Mouse (Mus musculus): ENCODE results near the gene Gm21969.

Gm21969 gene

DNA sequence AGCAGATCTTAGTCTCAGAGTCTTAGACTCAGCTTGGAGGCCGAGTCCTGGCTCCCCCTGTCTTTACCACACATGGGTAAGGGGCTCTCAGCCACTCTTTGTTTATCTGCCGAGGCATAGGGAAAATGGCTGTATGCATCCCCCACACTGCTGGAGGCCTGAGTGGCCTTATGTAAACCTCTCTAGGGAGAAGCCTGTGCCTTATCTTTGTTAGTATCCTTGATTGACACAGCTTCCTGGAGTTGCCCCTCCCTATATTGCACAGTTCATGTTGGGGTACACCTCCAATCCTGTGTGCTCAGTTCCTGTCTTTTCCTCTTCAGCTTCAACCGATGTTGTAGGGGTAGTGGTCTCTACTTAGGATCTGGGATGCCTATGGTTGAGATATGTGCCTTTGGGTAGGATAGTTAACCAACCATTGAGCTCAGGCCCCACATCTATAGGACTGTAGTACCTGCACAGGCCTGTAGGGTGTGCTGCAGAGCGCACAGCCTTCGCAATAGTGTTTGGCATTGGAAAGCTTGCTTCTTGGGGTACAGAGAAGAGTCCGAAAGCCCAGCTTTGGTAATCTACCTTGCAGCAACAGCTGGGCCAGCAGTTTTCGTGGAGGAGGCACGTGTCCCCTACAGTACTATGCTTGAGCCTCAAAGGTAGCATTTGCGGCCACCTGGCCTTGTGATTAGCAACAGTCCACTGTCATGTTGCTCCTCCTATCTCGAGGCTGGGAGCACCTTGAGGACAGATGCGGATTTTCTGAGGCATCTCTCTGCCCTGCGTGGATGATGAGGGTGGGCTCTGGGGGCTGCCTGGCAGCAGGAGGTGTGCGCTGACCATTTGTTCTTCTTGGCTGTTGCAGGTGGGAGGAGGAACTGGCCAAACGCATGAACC, at the start of gene Gm21969:
Gm21969 (plus strand) TSS at position 830 of the 888 bp plus-strand sequence.
- no peak for DNase-seq (ENCODE audit: inconsistent ontology term)

DNA sequence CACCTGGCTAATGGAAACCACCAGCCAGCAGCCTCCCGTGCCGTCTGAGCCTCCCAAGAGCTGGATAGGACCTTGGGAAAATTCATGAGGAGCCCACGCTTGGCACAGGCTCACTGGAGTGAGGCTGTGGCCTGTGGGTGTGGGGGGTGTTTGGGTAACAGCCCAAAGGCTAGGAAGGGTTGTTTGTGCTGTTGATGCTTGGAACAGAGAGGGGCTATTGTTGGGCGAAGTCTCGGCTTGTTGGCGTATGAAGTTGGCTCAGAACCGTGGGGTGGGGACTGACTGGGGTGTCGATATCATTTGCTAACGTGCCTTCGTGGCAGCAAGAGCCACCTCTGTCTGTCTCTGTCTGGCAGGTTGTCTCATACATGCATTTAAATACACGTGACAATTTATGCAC, 47.8 kb upstream of the Gm21969 start:
- peak; percentile 17 for DNase-seq (ENCODE audit: inconsistent ontology term)

DNA sequence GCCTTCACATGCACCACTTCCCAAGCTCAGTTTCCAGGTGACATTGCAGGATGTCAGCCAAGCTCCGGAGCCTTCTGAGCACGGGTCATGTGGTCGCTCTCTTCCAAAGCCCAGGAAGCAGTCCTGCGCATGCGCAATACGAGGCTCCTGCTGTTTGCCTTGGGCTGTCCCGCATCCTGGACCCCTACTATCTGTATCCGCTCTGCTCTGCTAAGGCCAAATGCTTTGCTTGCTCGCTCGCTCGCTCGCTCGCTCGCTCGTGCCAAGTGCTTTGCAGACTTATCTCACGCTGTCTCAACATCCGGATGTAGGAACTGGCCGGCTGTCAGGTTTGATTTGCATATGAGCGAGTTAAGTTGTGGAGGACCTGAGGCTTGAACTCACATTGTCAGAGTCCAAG, 47.0 kb upstream of the Gm21969 start:
- DNase-seq (ENCODE audit: inconsistent ontology term) = no peak

DNA sequence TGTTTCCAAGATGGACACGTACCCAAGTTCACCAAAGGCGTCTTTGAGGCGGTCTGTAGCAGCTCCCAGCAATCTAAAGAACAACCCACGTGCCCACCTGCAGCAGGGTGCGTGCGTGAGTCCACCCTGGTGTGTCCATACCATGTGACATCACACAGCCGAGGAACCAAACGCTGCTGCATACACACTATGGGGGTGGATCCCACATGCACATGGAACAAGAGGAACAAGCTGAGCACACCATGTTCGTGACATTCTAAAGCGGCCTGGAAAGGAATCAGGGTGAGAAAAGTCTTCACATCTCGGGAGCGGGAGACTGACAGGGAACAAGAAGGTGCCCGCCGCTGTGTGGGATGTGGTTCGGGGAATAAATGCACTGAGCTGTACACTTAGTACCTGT, 34.6 kb upstream of the Gm21969 start:
- DNase-seq (ENCODE audit: inconsistent ontology term) = no peak

DNA sequence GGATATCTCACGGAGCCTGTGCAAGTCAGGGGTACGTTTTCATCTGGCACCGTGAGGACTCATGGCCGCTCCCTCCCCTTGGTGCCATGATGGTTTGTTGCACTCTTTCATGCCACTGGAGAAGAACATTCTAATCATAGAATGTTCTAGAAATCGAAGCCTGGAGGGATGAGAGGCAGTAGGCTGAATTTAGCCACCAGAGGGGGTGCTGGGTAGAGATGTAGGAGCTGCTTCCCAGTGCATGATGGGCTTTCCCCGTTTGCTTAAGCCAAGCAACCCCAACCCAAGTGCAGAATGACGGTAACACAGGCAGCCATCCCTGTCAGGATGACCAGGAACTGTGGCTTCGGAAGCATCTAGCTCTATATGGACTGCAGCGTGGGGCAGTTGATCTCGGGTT, 32.2 kb upstream of the Gm21969 start:
- no peak for DNase-seq (ENCODE audit: inconsistent ontology term)

DNA sequence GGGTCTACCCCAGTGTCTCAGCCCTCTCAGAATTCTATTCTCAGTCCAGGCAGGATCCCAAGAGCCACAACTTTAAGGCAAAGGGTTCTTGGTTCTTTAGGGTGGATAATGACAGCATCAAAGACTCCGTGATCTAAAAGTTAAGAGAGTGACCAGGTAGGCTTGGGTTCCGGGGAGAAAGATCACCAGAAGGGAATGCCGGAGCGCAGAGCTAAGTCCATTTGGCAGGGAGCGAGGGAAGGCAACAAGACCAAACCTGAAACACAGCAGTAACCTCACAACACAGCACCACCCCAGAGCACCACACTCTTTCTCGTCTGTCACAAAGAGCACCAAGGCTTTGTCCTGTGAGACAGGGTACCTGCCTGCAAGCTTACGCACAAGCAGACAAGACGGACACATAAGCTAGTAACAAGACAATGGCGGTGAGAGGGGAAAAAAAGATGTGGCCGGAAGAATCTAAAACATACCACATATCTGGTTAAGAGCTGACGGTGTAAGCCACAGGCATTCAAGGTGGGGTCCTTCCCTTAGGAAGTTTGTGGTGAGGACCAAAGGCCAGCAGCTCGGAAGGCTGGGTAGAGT, 30.0 kb upstream of the Gm21969 start:
- no peak for DNase-seq (ENCODE audit: inconsistent ontology term)

DNA sequence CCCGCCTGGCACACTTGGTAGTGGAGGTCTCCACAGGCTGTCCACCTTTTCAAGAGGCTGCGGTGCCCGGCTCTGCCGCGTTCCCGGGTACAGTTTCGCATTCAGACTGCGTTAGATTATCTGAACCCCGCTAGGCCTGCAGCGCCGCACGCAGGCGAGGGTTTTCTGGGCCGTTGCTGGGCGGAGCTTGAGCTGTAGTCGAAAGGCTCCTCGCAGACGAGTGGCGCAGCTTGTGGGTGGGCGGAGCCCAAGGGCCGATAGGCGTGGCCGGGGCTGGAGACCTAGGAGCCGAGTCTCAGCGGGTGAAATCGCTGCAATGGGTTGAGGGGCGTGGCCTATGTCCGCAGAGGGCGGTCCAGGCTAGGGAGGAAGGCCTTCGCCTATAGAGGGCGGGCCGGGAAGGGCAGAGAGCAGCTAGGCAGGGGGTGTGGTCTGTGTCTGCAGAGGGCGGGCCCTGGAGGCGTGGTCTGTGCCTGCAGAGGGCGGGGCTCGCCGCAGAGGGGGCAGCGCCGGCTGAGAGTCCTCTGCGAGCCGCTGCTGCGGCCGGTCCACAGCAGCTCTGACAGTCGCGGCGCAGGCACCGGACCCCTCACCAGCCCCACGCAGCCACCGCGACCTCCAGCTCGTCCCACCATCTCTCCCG, 28.7 kb upstream of the Gm21969 start:
- DNase-seq (ENCODE audit: inconsistent ontology term) = peak; percentile 100

DNA sequence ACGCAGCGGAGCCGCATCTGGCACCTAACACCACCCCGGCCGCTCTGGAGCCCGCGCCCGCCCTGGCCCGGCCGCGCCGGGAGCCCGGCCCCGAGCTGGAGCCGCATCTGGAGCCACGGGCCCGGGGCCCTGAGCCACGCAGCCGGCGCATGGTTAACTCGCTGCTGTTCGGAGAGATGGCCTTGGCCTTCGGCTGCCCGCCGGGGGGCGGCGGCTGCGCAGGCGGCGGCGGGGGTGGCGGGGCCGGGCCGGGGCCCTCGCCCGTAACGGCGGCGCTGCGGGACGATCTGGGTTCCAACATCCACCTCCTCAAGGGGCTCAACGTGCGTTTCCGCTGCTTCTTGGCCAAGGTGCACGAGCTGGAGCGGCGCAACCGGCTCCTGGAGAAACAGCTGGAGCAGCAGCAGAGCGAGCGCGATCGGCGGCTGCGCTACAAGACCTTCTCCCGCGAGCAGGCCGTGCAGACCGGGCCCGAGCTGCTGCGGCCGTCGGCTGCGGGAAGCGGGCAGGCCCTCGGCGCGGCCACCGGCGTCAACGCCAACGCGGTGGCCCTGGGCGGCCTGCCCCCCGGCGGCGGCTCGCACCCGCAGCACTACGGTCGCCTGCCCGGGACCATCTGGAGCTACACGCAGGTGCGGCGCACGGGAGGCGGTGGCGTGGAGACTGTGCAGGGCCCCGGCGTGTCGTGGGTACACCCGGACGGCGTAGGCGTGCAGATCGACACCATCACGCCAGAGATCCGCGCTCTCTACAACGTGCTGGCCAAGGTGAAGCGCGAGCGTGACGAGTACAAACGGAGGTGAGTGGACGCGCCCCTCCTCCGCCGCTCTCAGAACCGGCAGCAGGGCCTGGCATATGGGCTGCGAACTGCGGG, 27.9 kb upstream of the Gm21969 start:
- DNase-seq (ENCODE audit: inconsistent ontology term) = no peak

DNA sequence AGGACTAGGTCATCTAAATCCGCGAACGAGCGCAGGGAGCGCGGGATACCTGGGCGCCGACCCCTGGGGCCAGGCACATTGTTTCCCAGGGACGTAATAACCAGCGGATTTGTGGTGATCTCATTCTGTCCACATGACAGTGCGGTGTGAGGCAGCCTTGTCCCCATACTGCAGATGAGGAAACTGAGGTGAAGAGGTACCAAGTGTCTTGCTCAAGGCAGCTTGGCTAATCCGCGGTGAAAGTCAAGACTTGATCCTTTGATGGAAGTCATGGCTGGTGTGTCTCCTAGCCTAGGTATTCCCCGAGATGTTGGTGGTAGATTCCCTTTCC, 27.3 kb upstream of the Gm21969 start:
- no peak for DNase-seq (ENCODE audit: inconsistent ontology term)

DNA sequence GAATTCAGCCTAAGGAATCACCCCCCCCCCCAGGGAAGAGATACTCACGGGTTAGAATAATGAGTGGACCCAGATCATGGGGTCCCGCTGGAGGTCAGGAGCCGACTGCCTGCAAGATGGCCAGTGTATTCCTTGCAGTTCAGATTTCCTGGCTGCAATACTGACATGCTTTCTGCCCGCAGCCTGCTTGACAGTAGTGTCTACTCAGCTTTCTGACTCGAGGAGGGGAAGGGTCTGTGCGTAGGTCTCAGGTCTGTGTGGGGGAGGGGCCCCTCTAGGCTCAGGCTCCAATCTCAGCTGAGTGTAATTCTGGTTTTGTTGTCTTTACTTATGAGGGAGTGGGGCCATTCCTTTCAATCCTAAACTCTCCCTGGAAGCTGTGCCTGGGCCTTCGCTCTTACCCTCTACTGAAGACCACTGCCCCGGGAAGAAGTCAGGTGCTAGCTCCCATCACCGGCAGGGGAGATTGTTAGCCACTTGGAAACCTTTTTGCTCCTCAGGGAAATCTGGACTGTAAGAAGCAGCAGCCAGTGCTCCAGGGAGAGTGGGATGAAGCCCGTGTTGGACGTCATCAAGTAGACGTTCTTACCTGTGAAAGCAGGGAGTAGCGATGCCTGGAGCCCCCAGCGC, 26.6 kb upstream of the Gm21969 start:
- DNase-seq (ENCODE audit: inconsistent ontology term) = no peak

DNA sequence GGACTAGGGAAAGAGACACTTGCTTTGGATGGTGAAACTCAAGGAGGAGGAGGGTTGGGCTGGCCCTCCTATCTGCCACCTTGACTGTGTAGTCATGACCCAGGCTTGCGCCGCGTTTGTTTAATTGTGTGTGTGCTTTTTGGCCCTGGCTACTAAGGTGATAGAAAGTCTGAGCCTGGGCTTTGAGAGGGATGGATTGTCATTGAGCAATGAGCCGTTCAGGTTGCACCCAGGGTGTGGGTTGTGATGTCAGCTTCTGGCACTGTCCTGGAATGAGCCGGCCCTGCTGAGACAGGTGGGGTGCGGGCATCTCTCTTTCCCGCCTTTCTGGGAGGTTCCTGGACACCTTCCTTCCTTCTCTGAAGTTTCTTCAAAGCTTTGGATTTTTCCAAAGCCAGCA, 26.0 kb upstream of the Gm21969 start:
- DNase-seq (ENCODE audit: inconsistent ontology term) = no peak

DNA sequence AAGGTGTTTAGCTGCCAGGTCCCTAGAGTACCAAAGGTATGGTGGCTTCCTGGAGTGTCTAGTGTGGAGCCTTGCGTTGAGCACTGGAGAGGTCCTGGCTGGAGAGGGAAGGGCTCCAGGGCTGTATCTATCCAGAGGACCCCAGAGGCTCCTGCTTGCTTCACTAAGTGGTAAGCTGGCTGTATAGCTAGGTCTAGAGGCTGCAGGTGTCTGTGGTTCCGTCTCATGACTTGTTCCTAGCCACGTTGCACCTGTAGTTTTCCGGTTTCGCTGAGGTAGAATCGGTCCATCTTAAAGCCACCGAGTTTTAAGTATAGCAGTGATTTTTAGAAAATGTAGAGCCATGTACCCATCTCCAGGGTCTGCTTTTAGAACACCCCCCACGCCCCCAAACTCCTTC, 24.6 kb upstream of the Gm21969 start:
- no peak for DNase-seq (ENCODE audit: inconsistent ontology term)

DNA sequence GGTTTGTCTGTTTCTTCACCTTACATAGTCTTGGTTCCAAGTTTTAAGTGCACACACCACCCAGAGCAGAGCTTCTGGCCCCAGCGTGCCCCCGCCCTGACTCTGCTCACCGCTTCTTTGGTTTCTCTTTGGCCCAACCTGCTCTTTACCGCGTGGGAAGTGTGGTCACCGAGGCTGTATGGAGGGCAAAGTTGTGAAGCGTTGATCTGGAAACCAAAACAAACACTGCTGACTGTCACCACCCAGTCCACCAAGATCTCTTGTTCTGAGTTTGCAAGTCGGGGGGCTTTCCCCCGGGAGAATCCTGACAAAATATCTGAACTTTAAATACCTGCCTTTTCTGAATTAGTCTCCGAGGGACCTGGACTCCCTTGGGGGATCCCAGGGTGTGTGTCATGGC, 24.0 kb upstream of the Gm21969 start:
- no peak for DNase-seq (ENCODE audit: inconsistent ontology term)

DNA sequence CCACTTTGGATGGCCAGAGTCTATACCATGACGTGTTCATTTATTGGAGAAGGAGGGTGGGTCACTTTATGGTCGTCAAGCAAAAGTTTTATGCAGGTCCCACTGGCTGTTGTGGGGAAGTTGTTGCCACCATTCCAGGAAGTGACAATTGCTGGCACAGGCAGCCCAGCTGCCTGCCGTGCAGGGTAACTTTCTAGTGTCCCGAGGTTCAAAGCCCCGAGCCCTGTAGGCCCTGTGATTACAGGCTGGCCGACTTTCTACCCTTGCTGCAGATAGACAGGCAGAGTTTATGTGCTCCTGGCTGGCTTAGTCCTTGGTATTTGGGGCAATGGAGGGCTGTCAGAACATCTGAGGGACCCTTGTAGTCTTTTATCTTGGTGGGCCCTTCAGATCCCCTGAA, 23.5 kb upstream of the Gm21969 start:
- DNase-seq (ENCODE audit: inconsistent ontology term) = no peak

DNA sequence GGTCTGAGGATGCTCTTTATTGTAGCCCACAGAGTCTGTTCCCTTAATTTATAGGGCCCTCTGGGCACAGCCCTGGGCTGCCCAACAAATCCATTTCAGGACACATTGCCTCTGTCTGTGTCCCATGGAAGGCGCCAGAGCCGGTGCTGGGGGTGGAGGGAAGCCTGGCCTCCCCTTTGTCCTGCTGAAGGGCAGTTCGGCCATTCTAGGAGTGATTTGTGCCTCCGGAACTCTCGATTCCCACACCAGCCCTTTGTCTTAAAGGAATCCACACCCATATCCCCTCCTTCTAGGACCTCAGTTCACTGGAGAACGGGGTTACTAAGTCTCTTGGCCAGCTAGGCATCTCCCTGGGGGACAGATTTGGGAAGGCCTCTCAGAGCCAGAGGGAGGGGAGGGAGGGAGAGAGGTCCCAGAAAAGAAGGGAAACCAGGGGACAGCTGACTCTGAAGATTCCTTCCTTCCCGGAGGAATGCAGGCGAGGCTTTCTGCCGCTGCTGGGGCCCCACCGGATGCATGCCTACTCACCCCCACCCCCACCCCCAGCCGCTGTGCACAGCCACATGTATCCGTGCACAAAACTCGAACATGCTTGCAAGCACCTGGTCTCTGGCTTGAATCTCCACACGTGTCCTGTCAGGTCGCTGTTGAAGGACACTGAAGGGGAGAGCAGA, 22.2 kb upstream of the Gm21969 start:
- peak; percentile 86 for DNase-seq (ENCODE audit: inconsistent ontology term)

DNA sequence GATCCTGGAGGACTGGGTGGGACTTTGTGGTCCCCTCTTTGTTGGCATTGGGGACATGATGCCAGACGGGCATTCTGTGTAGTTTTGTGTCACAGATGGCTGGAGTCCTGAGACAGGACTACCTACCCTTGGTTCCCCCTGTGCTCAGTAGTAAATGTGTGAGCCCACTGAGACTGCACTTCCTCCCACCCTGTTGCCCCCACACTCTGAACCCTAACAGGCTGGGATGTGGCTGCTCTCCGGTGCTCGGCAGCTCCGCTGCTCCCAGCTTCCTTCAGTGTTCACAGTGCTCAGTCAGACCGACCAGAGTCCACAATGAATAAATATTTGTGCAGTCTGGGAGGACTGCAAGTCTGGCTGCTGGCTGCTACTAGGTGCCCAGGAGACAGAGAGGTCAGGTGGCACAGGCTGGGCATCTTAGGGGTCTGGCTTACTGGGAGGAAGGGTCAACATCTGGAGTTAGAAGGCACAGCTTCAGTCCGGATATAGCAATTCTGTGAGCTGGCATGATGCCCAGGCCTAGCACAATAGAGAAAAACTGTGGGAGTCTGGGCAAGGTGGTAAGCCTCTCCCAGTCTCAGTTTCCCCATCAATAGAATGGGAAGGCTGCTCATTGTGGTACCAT, 21.4 kb upstream of the Gm21969 start:
- DNase-seq (ENCODE audit: inconsistent ontology term) = no peak

DNA sequence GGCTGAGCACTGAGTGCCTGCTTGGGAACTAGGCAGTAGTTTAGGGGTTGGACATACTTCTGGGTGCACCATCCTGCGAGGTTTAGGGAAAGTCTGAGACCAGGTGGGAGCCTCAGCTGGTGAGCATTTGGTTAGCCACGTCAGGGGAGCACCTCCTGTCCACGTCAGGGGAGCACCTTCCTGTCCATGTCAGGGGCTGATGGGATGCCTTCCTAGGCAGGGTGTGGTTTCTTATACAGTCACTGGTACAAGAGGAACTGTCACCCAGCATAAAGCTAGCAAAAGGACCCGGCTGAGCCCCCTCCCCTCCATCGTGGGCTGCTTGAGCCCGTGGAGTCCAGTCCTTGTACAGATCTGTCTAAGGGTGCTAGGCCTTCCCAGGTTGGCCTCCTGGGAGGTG, 20.6 kb upstream of the Gm21969 start:
- DNase-seq (ENCODE audit: inconsistent ontology term) = no peak

DNA sequence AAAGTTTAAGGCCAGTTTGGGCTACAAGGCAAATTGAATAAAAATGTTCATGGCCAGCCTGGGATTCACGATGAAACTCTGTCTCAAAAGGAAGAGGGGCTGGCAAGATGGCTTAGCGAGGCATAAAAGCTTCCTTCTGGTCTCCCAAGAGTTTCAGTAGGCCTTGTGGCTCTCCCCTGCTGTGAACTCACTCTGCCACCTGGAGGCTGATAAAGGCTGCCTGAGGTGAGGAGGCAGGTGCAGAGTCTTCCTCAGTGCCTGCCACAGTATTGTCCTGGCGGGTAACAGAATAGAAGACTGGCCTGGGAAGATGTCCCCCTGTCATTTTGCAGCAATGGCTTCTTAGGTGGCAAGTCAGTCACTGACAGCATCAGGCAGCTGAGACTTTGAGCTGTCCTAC, 20.1 kb upstream of the Gm21969 start:
- DNase-seq (ENCODE audit: inconsistent ontology term) = no peak

DNA sequence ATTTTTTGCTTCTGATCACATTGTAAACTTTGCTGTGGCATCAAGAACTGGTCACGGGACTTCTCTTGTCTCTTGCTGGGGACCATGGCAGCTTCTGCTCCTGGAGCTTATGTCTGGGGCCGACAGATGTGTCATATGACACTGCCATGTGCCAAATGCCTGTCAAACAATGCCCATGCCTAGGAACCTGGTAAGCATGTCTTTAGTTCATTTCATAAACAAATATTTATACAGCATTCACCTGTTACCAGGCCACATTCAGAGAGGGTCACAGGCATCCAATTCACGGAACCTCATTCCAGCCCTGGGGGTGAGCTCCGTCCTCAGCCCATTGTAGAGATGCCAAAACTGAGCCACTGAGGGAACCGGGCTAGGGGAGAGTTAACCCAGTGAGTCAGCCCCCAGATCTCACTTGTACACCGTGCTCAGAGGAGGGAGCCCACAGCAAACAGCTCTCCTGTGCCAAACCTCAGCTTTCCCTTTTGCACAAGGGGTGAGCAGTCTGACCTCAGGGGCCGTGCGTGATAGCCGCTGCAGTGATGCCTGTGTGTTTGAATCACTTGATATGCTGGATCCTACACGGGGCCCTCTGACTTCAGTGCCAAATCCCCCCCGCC, 19.2 kb upstream of the Gm21969 start:
- DNase-seq (ENCODE audit: inconsistent ontology term) = peak; percentile 47

DNA sequence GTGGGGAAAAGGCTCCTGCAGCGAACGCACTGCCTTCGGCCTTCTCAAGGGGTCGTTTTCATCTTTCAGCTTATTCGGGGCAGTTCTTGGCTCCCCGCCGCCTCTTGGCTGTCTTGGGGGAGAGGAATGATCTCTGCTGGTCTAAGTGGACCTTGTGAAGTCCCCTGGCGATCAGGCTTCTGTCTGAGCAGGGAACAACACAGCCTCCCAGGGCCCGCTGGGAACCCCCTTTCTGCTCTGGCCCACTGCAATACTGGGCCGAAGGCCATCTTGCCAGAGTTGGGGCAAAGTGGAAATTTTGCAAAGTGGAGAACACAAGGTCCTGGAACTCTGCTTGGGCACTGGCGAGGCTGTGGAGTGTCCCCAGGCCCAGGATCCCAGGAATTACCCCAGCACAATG, 18.3 kb upstream of the Gm21969 start:
- no peak for DNase-seq (ENCODE audit: inconsistent ontology term)

Data from Muller cell, postnatal 12 days (primary cell).